Mouse (Mus musculus) kidney, postnatal 10 days (tissue): ENCODE results near the gene Lztr1.

Experiments used
- DNase-seq: peaks from one replicate; pipeline ENCODE4 v3.0.0; 2021; ENCODE audit warnings: mixed read lengths

Gene Lztr1

GRCm38 (mm10) chr16:17508546-17509239, at the start of gene Lztr1:
Gene Lztr1 (plus strand): TSS chr16:17508688.
- DNase-seq: peak; percentile 93

GRCm38 (mm10) chr16:17460254-17460653, 48.2 kb upstream of the Lztr1 start:
- DNase-seq: peak; percentile 41

DNA sequence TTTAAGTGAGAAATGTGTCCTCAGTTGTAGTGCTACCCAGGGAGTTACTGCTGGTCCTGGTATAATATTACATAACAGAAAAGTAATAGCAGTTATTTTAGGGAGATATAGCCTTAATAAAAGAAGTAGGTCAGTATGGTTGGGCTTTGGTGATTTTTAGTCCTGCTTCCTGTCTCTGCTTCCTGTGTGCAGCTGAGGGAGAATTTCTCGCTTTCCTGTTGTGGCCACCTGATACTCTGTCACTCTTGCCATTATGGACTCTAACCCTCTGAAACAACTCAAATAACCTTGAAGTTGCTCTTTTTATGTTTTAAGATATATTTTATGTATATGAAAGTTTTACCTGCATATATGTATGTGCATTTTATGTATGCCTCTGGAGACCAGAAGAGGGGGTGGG, 46.9 kb upstream of the Lztr1 start:
- no peak for DNase-seq

- DNase-seq: no peak
Observed at GRCm38 (mm10) chr16:17463184-17463583, 45.3 kb upstream of the Lztr1 start.

- no peak for DNase-seq
Observed at GRCm38 (mm10) chr16:17466875-17467663, 41.4 kb upstream of the Lztr1 start.

DNA sequence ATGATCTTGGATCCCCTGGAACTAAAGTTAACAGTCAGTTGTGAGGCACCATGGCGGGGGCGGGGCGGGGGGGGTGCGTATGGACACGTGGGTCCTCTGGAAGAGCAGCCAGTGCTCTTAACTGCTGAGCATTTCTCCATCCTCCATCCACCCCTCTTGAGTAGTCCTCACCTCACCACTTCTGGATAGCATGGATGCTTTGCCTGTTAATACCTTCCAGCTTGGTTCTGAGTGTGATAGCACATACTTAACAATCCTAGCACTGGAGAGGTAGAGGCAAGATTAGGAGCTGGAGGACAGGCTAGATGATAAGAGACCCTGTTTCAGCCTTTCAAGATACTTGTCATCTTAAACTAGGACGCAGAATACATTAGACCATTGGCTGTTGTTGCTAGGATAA, 36.0 kb upstream of the Lztr1 start:
- DNase-seq: no peak

DNA sequence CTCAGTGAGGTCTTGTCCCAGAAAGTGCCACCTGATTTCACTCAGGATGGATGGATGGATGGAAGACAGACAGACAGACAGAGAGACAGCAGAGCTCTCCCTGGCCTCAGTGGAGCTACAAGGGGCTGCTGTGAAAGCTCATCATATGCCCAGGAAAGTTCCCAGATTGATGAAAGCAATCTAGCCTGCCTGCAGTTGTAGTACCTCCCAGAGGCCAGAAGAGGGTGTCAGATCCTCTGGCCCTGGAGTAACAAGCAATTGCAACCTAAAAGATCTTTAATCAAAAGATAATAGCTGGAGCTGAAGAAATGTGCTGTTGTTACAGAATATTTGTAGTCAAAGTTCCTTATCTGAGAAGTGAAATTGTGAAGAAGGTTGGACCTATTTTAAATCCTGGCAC, 34.4 kb upstream of the Lztr1 start:
- peak; percentile 54 for DNase-seq

DNA sequence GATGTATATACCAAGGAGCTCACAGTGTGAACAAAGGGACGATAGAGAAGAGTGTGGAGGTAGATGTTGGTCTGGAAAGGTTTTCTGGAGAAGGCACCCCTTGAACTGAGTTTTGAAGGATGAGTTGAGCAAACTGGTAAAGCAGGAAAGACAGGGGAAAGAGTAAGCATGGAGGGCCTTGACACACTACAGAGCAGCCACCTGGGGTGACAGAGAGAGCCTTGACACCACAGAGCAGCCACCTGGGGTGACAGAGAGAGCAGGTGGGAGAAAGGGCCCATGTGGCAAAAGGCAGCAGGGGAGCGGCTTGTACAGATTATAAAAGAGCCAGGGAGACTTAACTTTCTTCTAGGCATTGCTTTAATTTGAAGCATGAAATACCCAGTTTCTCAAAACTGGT, 33.7 kb upstream of the Lztr1 start:
- no peak for DNase-seq

- DNase-seq: no peak
Observed at GRCm38 (mm10) chr16:17475326-17475725, 33.2 kb upstream of the Lztr1 start.

DNA sequence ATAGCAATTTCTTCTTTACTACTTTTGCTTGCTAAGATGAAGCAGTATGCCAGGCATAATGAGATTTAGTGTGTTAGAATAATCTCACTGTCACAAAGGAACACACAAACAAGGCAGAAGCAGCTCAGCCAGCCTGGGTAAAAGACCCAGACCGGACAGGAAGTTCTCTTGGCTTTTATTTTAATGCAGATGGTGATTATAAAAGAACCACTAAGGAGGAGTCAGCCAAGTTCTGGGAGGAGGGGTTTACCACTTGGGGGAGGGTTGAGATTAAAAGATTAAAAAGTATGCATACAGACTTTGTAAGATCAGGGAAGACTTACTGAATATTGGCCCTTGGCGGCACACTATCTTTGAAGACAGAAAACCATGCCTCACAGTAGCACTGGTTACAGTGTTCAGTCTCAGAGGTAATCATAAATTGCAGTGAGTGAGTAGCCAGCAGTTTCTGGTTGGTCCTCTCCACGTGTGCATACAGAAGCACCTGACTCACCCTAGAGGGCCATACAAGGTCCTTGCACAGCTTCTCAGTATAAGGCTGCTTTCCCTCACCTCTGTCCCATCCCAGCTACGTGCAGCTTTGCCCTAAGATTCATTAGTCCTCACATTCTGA, 30.1 kb upstream of the Lztr1 start:
- DNase-seq: no peak

DNA sequence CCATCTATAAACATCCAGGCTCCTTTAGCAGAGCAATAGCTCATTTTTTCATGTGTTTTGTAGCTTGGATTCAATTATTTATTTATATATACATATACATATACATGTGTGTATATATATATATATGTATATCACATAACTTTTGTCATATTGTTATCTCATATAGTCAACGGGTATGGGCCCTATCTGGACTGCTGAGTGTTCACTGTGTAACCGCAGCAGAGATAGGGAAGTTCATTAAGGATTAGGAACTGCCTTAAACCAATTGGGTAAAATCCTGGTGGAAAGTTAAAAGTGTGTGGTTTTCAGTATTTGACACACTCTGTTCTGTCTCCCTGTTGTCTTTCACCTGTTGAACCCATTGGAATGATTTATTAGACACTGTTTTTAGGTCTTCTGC, 27.0 kb upstream of the Lztr1 start:
- DNase-seq: no peak

DNA sequence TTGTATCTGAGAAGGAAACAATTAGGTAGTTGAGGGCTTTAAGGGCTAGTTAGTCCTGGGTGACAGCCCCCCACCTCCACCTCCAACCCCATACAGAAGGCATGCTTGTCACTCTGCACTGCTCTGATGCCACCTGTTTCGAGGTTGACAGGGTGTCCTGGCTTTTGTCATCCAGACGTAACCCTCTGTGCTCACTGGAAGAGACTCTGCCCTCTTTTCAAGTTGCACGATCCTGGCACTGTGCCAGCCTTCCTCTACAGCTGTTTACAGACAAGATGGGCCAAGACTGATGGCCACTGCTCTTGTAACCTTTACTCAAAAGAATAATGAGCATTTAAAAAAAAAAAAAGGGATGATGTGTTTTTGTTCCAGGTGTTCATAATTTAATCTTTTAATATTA, 22.0 kb upstream of the Lztr1 start:
- peak; percentile 77 for DNase-seq

- DNase-seq: no peak
Observed at GRCm38 (mm10) chr16:17488478-17489468, 19.7 kb upstream of the Lztr1 start.

GRCm38 (mm10) chr16:17489469-17490111, 18.9 kb upstream of the Lztr1 start, which contains the start of gene Aifm3:
Gene Aifm3 (plus strand): TSS chr16:17489611.
- peak; percentile 57 for DNase-seq

DNA sequence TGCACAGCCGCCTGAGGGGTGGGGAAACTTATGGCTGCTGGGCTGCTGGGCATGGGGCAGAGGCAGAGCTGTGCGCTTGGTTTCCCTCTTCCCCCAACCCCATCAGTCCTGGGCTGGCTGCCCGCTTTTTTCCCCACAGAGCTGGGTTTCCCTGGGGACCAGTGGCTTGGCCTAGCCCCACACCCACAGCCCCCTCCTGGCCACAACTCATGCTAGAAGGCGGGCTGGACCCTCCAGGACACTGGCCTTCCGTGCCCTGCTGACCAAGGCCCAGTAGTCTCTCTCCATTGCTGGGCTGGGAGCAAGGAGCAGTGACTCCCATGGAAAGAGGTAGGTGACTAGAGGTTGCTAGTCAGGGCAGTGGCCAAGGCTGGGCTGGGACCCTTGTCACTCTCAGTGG, 17.3 kb upstream of the Lztr1 start:
- no peak for DNase-seq

- no peak for DNase-seq
Observed at GRCm38 (mm10) chr16:17491896-17492561, 16.5 kb upstream of the Lztr1 start.

DNA sequence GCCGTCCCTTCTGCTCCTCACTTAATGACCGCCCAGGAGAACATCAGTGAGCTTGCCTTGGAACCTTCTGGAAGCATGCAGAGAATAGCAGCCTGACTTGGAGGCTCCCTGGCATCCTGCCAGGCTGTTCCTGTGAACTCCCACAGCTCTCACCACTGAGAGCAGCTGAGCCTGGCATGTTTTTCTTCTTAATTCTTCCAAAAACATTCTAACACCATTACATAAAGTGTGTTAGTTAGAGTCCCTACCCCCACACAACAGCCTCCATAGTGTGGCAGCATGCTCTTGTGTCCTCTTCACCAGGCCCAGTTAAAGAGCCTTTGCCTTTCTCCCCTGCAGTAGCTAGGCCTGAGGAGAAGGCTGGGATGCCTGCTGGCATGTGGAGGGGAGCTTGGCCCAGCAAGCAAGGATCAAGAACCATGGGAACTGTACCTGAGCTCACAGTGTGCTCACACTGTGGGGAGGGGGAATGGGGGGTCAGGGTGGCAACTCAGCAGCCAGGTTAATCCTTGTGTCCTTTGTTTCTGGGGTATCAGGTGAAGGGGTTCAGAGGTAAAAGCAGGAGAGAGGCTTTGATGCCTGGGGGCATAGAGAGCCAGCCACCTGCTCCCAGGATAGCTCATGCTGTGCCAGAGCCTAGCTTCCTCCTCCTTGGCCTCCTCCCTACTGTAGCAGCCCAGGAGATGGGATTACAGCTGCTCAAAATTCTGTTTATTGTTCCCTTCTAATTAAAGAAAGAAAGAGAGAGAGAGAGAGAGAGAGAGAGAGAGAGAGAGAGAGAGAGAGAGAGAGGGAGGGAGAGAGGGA, 11.8 kb upstream of the Lztr1 start:
- DNase-seq: peak; percentile 87

DNA sequence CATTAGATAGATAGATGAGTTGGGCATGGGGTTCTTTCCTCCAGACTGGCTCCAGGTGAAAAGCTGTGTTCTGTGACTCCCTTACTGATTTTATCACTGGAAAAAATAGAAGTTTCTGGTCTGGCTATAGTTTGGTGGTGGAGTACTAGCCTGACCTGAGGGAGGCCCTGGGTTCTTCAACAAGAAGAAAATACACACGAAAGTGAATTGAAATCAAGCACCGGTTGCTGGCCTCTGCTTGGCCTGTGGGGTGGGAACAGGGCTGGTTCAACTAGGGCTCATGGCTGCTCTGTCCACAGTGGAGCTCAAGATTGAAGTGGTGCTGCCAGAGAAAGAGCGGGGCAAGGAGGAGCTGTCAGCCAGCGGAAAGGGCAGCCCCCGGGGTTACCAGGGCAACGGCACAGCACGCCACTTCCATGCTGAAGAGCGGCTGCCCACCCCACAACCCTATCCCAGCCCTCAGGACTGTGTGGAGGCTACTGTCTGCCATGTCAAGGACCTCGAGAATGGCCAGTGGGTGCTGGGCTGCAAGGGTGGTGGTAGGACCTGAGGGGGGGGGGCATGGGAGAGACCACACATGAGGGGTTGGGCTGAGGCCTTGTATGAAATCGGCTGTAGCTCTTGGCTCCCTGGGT, 9.1 kb upstream of the Lztr1 start:
- DNase-seq: no peak

GRCm38 (mm10) chr16:17502681-17503080, 5.8 kb upstream of the Lztr1 start:
- DNase-seq: no peak

- DNase-seq: no peak
Observed at GRCm38 (mm10) chr16:17507018-17507552, 1.4 kb upstream of the Lztr1 start.
